Mouse (Mus musculus) heart, embryonic 11.5 days (tissue): ENCODE measurements around the gene Olfr478. TPM values are rescaled to one million over a fixed set of nuclear protein-coding genes. Genes with fewer than 3 reads are reported as not detected.
"Not testable (repeated sequence)": the region's sequence is repeated elsewhere in the genome, so short reads cannot be mapped to it uniquely, and the experiment has no call there.

Experiments used
- ATAC-seq: fragments of 200-750 bp; cut with Nextera tagmentation; replicated peaks from 2 replicates; pipeline ENCODE4 v1.8.0; 2017; ENCODE audit warnings: moderate library complexity; ENCODE audit not compliant: insufficient number of reproducible peaks, low FRiP score, low TSS enrichment
- H3K27ac ChIP-seq: fragments of 300-500 bp; sonication (generic); 2 replicates; pipeline ENCODE4 v1.5.1; 2014; ENCODE audit warnings: mild to moderate bottlenecking, low read depth, low read length
- H3K27me3 ChIP-seq: fragments of 300-500 bp; sonication (generic); 2 replicates; pipeline ENCODE4 v1.6.1; 2014; ENCODE audit warnings: mild to moderate bottlenecking, low read length, mixed read lengths; ENCODE audit not compliant: control insufficient read depth, insufficient read depth
- H3K36me3 ChIP-seq: fragments of 300-500 bp; sonication (generic); 2 replicates; pipeline ENCODE4 v1.6.1; 2014; ENCODE audit warnings: mild to moderate bottlenecking, low read length, moderate library complexity, mixed read lengths; ENCODE audit not compliant: control insufficient read depth, insufficient read depth
- H3K4me1 ChIP-seq: fragments of 300-500 bp; sonication (generic); 2 replicates; pipeline ENCODE4 v1.6.1; 2014; ENCODE audit warnings: low read length; ENCODE audit not compliant: control insufficient read depth, insufficient read depth
- H3K4me2 ChIP-seq: fragments of 300-500 bp; sonication (generic); 2 replicates; pipeline ENCODE4 v1.6.1; 2014; ENCODE audit warnings: mild to moderate bottlenecking, moderate library complexity
- H3K4me3 ChIP-seq: fragments of 300-500 bp; sonication (generic); 2 replicates; pipeline ENCODE4 v1.5.1; 2014; ENCODE audit warnings: low read depth, low read length
- H3K9ac ChIP-seq: fragments of 300-500 bp; sonication (generic); 2 replicates; pipeline ENCODE4 v1.6.1; 2014; ENCODE audit warnings: mild to moderate bottlenecking, low read depth, low read length, moderate library complexity
- H3K9me3 ChIP-seq: fragments of 300-500 bp; sonication (generic); replicated peaks from 2 replicates; pipeline ENCODE4 v1.6.1; 2016; ENCODE audit warnings: low read length; ENCODE audit not compliant: control insufficient read depth
- WGBS: fragments of 180-500 bp; shearing (Covaris S2); extraction: QIAGEN DNeasy Blood & Tissue Kit; methylation state at CpG from one replicate; pipeline ENCODE4 v1.1.7; 2014; ENCODE audit not compliant: insufficient replicate concordance; 5-methylcytosine and 5-hydroxymethylcytosine counted together
- polyA plus RNA-seq: library from polyadenylated mRNA; unstranded; fragments of >200 nt; fragmentation: Nextera tagmentation; extraction: Ambion mirVana; gene quantifications from 2 replicates; pipeline ENCODE4 v1.2.1, GENCODE M21; 2014

Olfr478 gene
- polyA plus RNA-seq, result not detected in 2 replicates

DNA sequence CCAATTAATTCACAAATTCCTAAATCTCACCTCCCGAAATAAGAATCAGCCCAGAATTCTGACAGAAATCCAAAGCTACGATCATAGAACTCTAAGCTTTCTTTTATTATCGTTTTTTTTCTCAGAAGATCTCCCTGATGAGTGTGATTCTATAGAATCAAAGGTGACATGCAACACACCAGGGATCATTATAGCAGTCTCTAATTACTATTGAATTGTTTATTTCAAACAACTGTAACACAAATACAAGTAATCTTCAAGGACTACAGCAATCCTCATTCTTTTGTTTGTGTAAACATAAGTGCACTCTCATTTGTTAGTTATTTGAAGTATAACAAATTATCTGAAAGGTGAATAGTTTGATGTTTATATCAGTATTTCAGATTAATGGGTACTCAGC is at the start of gene Olfr478:
Gene Olfr478 (minus strand): TSS at position 101 of the 400 bp plus-strand sequence.
- no peak within 1 kb of the TSS for H3K4me2 ChIP-seq
- H3K9ac ChIP-seq, result no peak within 1 kb of the TSS
- H3K27me3 ChIP-seq, result no peaks in the 10 kb centered on the region
- H3K4me3 ChIP-seq, result no peak within 1 kb of the TSS
- H3K9me3 ChIP-seq, result no peaks in the 10 kb centered on the region
- H3K36me3 ChIP-seq, result no peaks in the 10 kb centered on the region
- H3K27ac ChIP-seq, result no peak within 1 kb of the TSS
- no peaks in the 10 kb centered on the region for H3K4me1 ChIP-seq
- 63% methylated on average over 3 of the region's 3 CpGs for WGBS
- no peak for ATAC-seq

- Histone ChIP-seq H3K27me3 (no peaks in the 10 kb centered on the region), H3K4me3 (no peak within 1 kb of the TSS), H3K9me3 (no peaks in the 10 kb centered on the region), H3K4me1 (no peaks in the 10 kb centered on the region), H3K36me3 (no peaks in the 10 kb centered on the region), H3K9ac (no peak within 1 kb of the TSS), H3K27ac (no peak within 1 kb of the TSS), H3K4me2 (no peak within 1 kb of the TSS)
- ATAC-seq, result no peak
These were observed 45.8 kb upstream of the Olfr478 start, which contains the start of gene Olfr481 for GRCm38 (mm10) chr7:108079555-108079954. TSS of gene Olfr481 (plus strand) at chr7:108079855.

- Histone ChIP-seq H3K4me1 (no peaks in the 10 kb centered on the region), H3K9ac (no peak within 1 kb of the TSS), H3K27me3 (no peaks in the 10 kb centered on the region), H3K27ac (no peak within 1 kb of the TSS), H3K9me3 (no peaks in the 10 kb centered on the region), H3K36me3 (no peaks in the 10 kb centered on the region), H3K4me2 (no peak within 1 kb of the TSS), H3K4me3 (no peak within 1 kb of the TSS)
- 70% methylated on average over 1 of the region's 1 CpGs for WGBS
- ATAC-seq, result no peak
These were observed 33.5 kb upstream of the Olfr478 start, which contains the start of gene Olfr480 for GRCm38 (mm10) chr7:108067246-108067645. TSS of gene Olfr480 (minus strand) at chr7:108067346.

GRCm38 (mm10) chr7:108050393-108050792 is 16.6 kb upstream of the Olfr478 start, which contains the start of gene Olfr479:
TSS of gene Olfr479 (plus strand) at chr7:108050693.
- Histone ChIP-seq H3K9ac (no peak within 1 kb of the TSS), H3K4me2 (no peak within 1 kb of the TSS), H3K9me3 (no peaks in the 10 kb centered on the region), H3K4me1 (no peaks in the 10 kb centered on the region), H3K27ac (no peak within 1 kb of the TSS), H3K27me3 (no peaks in the 10 kb centered on the region), H3K36me3 (no peaks in the 10 kb centered on the region), H3K4me3 (no peak within 1 kb of the TSS)
- 76% methylated on average over 2 of the region's 2 CpGs for WGBS
- ATAC-seq, result no peak

DNA sequence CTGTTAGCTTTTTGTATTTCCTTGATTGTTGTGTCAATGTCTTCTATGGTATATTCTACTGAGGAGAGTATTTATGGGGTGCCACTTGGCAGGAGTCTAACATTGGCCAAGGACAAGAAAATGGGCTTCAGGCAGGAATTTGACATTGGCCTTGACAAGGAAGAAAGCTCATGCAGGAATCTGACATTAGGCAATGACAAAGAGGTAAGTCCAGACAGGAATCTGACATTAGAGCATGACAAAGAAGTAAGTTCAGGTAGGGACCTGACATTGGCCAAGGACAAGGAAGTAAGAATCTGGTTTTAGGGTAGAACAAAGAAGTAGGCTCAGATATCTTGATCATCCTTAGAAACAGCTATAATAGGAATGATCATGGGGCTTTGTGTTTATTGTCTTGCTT is 19.5 kb downstream of the Olfr478 start:
- not testable (repeated sequence) for ATAC-seq

DNA sequence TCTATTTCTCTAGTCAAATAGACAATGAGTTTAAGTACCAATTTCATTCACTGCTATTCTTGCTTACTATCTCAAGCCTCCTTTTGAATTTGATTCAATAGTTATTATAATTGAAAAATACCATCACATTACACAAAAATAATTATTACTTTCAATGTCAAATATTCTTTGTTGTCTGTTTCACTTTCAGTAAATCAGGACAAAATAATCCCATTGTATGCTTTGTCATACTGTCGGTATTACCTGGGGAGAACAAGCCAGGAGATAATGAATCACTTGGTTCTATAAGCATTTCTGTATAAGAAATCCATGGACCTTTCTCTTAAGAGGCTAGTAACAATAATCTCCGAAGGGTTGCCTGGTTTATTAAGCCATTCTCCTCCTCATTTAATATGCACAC is 47.4 kb downstream of the Olfr478 start, which contains the start of gene Olfr477:
Gene Olfr477 (plus strand): TSS at position 301 of the 400 bp plus-strand sequence.
- no peaks in the 10 kb centered on the region for H3K4me1 ChIP-seq
- no peak for ATAC-seq
- no peaks in the 10 kb centered on the region for H3K27me3 ChIP-seq
- H3K4me2 ChIP-seq, result no peak within 1 kb of the TSS
- WGBS, result 68% methylated on average over 2 of the region's 2 CpGs
- H3K9me3 ChIP-seq, result no peaks in the 10 kb centered on the region
- no peak within 1 kb of the TSS for H3K27ac ChIP-seq
- no peak within 1 kb of the TSS for H3K4me3 ChIP-seq
- no peaks in the 10 kb centered on the region for H3K36me3 ChIP-seq
- H3K9ac ChIP-seq, result no peak within 1 kb of the TSS

More for the DNA sequence above, 19.5 kb downstream of the Olfr478 start:
- not testable (repeated sequence) for H3K36me3 ChIP-seq, H3K9ac ChIP-seq, H3K4me3 ChIP-seq, H3K27me3 ChIP-seq, H3K4me1 ChIP-seq, H3K9me3 ChIP-seq, H3K4me2 ChIP-seq, H3K27ac ChIP-seq

Other genes with a start within 250 kb of the Olfr478 start
- gene Ovch2, start 232.8 kb downstream of the Olfr478 start, polyA plus RNA-seq, result not detected in 2 replicates
- not detected in 2 replicates for gene Olfr467, start 221.7 kb downstream of the Olfr478 start, polyA plus RNA-seq
- not detected in 2 replicates for gene Olfr469, start 208.4 kb downstream of the Olfr478 start, polyA plus RNA-seq
- gene Olfr470, start 186.5 kb downstream of the Olfr478 start, polyA plus RNA-seq, result not detected in 2 replicates
- not detected in 2 replicates for gene Olfr472, start 136.1 kb downstream of the Olfr478 start, polyA plus RNA-seq
- not detected in 2 replicates for gene Olfr473, start 103.5 kb downstream of the Olfr478 start, polyA plus RNA-seq
- gene Olfr474, start 79.3 kb downstream of the Olfr478 start, polyA plus RNA-seq, result not detected in 2 replicates
- not detected in 2 replicates for gene Olfr476, start 69.2 kb downstream of the Olfr478 start, polyA plus RNA-seq
- gene Olfr477, start 47.3 kb downstream of the Olfr478 start, polyA plus RNA-seq, result not detected in 2 replicates
- gene Olfr479, start 16.7 kb upstream of the Olfr478 start, polyA plus RNA-seq, result not detected in 2 replicates
- gene Olfr480, start 33.4 kb upstream of the Olfr478 start, polyA plus RNA-seq, result not detected in 2 replicates
- gene Olfr481, start 45.9 kb upstream of the Olfr478 start, polyA plus RNA-seq, result not detected in 2 replicates
- not detected in 2 replicates for gene Olfr482, start 63.6 kb upstream of the Olfr478 start, polyA plus RNA-seq
- not detected in 2 replicates for gene Olfr483, start 66.9 kb upstream of the Olfr478 start, polyA plus RNA-seq
- gene Olfr484, start 93.5 kb upstream of the Olfr478 start, polyA plus RNA-seq, result not detected in 2 replicates
- not detected in 2 replicates for gene Olfr485, start 125.9 kb upstream of the Olfr478 start, polyA plus RNA-seq
- not detected in 2 replicates for gene Olfr486, start 138.8 kb upstream of the Olfr478 start, polyA plus RNA-seq
- gene Olfr487, start 180.6 kb upstream of the Olfr478 start, polyA plus RNA-seq, result not detected in 2 replicates
- gene Olfr488, start 224.4 kb upstream of the Olfr478 start, polyA plus RNA-seq, result not detected in 2 replicates